Mouse (Mus musculus) lung, postnatal 0 days (tissue): ENCODE results near the gene Fgg.

Experiments
- CTCF ChIP-seq: IDR thresholded peaks from 2 replicates; pipeline ENCODE4 v1.5.1; 2016; ENCODE audit warnings: antibody characterized with exemption, mild to moderate bottlenecking
- EP300 ChIP-seq: IDR thresholded peaks from 2 replicates; pipeline ENCODE4 v1.6.1; 2016; ENCODE audit warnings: antibody characterized with exemption, mild to moderate bottlenecking, control low read depth

GRCm38 (mm10) chr3:83002191-83002590 is 5.3 kb upstream of the Fgg start:
- peak; percentile 83 for TF ChIP-seq CTCF
- TF ChIP-seq EP300 = no peak
